Mouse (Mus musculus) hindbrain, postnatal 0 days (tissue): ENCODE results near the gene Tomm20l. TPM values are rescaled to one million over a fixed set of nuclear protein-coding genes. Genes with fewer than 3 reads are reported as not detected.
A peak's percentile ranks its signal among the peaks of the same experiment; 100 is the strongest.

ENCODE experiments used
- ATAC-seq: fragments of 200-750 bp; cut with Nextera tagmentation; 2 replicates; pipeline ENCODE4 v1.8.0; 2017; ENCODE audit warnings: mild to moderate bottlenecking, moderate TSS enrichment, moderate library complexity
- DNase-seq: peaks from one replicate; pipeline ENCODE4 v3.0.0-alpha.2; 2015; ENCODE audit warnings: low spot score
- H3K27ac ChIP-seq: fragments of 300-500 bp; sonication (generic); 2 replicates; pipeline ENCODE4 v1.5.1; 2014; ENCODE audit warnings: mild to moderate bottlenecking
- H3K27me3 ChIP-seq: fragments of 300-500 bp; sonication (generic); 2 replicates; pipeline ENCODE4 v1.6.1; 2014; ENCODE audit warnings: low read length, mixed read lengths; ENCODE audit not compliant: insufficient read depth
- H3K36me3 ChIP-seq: fragments of 300-500 bp; sonication (generic); 2 replicates; pipeline ENCODE4 v1.6.1; 2014; ENCODE audit warnings: low read length, mixed read lengths; ENCODE audit not compliant: insufficient read depth
- H3K4me1 ChIP-seq: fragments of 300-500 bp; sonication (generic); 2 replicates; pipeline ENCODE4 v1.6.1; 2014; ENCODE audit warnings: antibody characterized with exemption, low read length, mixed read lengths; ENCODE audit not compliant: insufficient read depth
- H3K4me2 ChIP-seq: fragments of 300-500 bp; sonication (generic); 2 replicates; pipeline ENCODE4 v1.6.1; 2014; ENCODE audit warnings: low read depth, mild to moderate bottlenecking, low read length, moderate library complexity, mixed read lengths
- H3K4me3 ChIP-seq: fragments of 300-500 bp; sonication (generic); 2 replicates; pipeline ENCODE4 v1.5.1; 2014; ENCODE audit warnings: low read length
- H3K9ac ChIP-seq: fragments of 300-500 bp; sonication (generic); replicated peaks from 2 replicates; pipeline ENCODE4 v1.6.1; 2014; ENCODE audit warnings: mild to moderate bottlenecking, low read length, moderate library complexity, mixed read lengths
- H3K9me3 ChIP-seq: fragments of 300-500 bp; sonication (generic); 2 replicates; pipeline ENCODE4 v1.6.1; 2016; ENCODE audit warnings: low read length, mixed read lengths
- CTCF ChIP-seq: IDR thresholded peaks from 2 replicates; pipeline ENCODE4 v1.5.1; 2016; ENCODE audit warnings: antibody characterized with exemption, control low read depth, low read depth
- WGBS: fragments of 180-500 bp; shearing (Covaris S2); extraction: QIAGEN DNeasy Blood & Tissue Kit; methylation state at CpG from one replicate; pipeline ENCODE4 v1.1.7; 2014; 5-methylcytosine and 5-hydroxymethylcytosine counted together
- polyA plus RNA-seq: library from polyadenylated mRNA; unstranded; fragments of >200 nt; fragmentation: Nextera tagmentation; extraction: Ambion mirVana; gene quantifications from 2 replicates; pipeline ENCODE4 v1.2.1, GENCODE M21; 2015
- total RNA-seq: library from RNA; depleted of rRNA; stranded (reverse); fragments of >200 nt; gene quantifications from 2 replicates; pipeline ENCODE4 v1.2.3, GENCODE M21; 2014

The Tomm20l gene
- total and polyA plus RNA-seq, 2 experiments from 2014 or later = 0.29 TPM; not detected in 1

DNA sequence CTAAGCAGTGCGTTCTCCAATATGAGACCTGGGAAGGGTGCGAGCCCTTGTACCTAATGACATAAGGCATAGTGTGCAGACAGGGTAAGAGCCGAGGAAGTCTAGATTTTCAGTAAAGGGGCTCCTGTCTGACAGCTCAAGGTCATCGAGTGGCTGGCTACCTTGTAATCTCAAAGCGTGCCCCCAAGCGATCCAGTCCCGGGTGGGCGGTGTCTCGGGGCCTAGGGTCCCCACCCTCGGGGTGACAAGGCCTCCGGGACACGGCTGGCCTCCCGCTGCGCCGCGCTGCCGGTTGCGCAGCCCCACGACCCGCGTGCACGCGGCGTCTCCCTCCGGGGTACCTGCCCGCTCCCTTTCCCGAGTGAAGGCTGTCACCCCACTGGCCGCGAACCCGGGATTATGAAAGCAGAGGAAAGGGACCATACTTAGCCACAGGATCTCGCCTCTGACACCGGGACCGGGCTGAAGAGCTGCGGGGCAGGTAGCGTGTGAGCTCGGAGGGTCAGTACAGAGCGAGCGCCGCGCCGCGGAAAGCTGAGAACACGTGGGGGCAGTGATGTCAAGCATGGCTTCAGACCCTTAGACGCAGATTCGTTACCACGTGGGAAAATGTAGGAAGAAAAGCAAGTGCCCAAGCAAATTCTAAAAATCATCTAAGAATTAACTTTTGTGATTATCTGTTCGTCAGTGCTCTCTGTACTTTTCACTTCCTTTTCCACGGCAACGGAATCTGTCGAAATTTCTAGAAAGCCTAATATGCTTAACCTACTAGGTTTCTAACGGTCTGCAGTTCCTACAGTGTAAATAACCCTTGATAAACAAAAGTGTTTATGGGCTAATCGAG lies 25.1 kb downstream of the Tomm20l start, which contains the start of the genes Timm9 and 2700049A03Rik:
Timm9 (minus strand) TSS at position 555 of the 844 bp plus-strand sequence.
2700049A03Rik (plus strand) TSS at position 719 of the 844 bp plus-strand sequence.
- no peaks in the 10 kb centered on the region for H3K9me3 ChIP-seq

DNA sequence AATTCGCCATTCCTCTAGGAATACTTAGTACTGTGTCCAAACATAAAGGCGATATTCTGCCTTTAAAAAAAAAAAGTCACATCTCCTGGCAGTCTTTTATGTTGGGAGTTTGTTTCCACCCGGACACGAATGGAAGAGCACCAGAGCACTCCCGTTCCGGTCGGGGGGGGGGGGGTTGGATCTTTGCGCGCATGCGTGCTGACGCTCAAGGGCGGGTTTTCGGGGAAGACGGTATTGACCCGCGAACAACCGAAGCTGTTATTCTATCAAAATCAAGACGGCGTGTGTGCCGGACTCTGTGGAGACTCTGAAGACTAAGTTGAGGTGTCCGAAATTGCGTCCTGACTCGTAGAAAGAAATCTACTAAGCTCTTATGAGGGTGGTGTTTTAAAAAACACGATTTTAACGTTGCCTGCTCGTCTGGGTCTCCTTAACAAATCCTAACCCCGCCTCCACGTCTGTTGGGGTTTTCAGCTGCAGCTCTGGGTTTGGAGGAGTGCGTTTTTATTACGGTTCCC lies 25.8 kb downstream of the Tomm20l start:
- peak overlapping the region; percentile 83 for H3K4me2 ChIP-seq
- ATAC-seq (peak; percentile 87), DNase-seq (peak; percentile 95)
- TF ChIP-seq CTCF = no peak
- H3K9me3 ChIP-seq = no peaks in the 10 kb centered on the region
- 0 out of 2 replicates have a peak, but pooled peaks cover 7% of the 10 kb centered on the region for H3K4me1 ChIP-seq
- H3K9ac ChIP-seq = peak overlapping the region; percentile 88
- whole genome bisulfite sequencing = 0% methylated on average over 30 of the region's 30 CpGs
- H3K27ac ChIP-seq = peak overlapping the region; percentile 86
- H3K4me3 ChIP-seq = peak overlapping the region; percentile 98
- H3K36me3 ChIP-seq = peaks cover 12% of the 10 kb centered on the region; the same call in 1 of the 2 replicates
- H3K27me3 ChIP-seq = no peaks in the 10 kb centered on the region

More for the DNA sequence above, 25.1 kb downstream of the Tomm20l start, which contains the start of the genes Timm9 and 2700049A03Rik:
- H3K36me3 ChIP-seq = peaks cover 14% of the 10 kb centered on the region; the same call in 1 of the 2 replicates
- WGBS = 1% methylated on average over 52 of the region's 52 CpGs
- peak within 1 kb of the TSS; percentile 98 for H3K4me3 ChIP-seq
- H3K27ac ChIP-seq = peak within 1 kb of the TSS; percentile 86
- 0 out of 2 replicates have a peak, but pooled peaks cover 7% of the 10 kb centered on the region for H3K4me1 ChIP-seq
- H3K4me2 ChIP-seq = peak within 1 kb of the TSS; percentile 83
- ATAC-seq (peak; percentile 89), DNase-seq (peak; percentile 88)
- TF ChIP-seq CTCF = no peak; the same call in 1 of the 2 replicates
- no peaks in the 10 kb centered on the region for H3K27me3 ChIP-seq
- peak within 1 kb of the TSS; percentile 88 for H3K9ac ChIP-seq

DNA sequence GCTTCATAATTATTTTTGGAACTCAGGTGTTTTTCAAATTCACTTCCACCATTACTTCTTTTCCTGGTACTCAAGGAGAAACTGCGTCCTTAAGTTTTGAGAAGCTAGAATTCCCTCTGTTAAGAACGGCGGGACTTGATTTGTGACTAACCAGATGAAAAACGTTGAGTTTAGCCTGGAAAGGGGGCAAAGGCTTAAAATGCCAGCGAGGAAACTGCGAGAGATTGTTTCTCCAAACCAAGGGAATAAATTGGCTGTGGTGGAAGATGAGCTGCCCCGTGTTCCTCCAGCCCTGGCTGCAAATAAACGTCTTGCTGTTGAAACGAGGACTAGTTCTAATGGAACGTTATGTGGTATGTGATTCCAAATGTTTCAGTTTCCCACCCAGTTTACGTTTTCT lies 26.5 kb downstream of the Tomm20l start:
- peak overlapping the region; percentile 83 for H3K4me2 ChIP-seq
- 0 out of 2 replicates have a peak, but pooled peaks cover 7% of the 10 kb centered on the region for H3K4me1 ChIP-seq
- ATAC-seq = no peak
- H3K36me3 ChIP-seq = peaks cover 14% of the 10 kb centered on the region; the same call in 1 of the 2 replicates
- H3K27me3 ChIP-seq = no peaks in the 10 kb centered on the region
- no peak for DNase-seq
- TF ChIP-seq CTCF = no peak
- 0 out of 2 replicates have a peak overlapping the region, but pooled peaks have one; percentile 86 for H3K27ac ChIP-seq
- H3K9ac ChIP-seq = peak overlapping the region; percentile 88; the same call in 1 of the 2 replicates
- 8% methylated on average over 11 of the region's 11 CpGs for WGBS
- H3K4me3 ChIP-seq = peak overlapping the region; percentile 98
- no peaks in the 10 kb centered on the region for H3K9me3 ChIP-seq

DNA sequence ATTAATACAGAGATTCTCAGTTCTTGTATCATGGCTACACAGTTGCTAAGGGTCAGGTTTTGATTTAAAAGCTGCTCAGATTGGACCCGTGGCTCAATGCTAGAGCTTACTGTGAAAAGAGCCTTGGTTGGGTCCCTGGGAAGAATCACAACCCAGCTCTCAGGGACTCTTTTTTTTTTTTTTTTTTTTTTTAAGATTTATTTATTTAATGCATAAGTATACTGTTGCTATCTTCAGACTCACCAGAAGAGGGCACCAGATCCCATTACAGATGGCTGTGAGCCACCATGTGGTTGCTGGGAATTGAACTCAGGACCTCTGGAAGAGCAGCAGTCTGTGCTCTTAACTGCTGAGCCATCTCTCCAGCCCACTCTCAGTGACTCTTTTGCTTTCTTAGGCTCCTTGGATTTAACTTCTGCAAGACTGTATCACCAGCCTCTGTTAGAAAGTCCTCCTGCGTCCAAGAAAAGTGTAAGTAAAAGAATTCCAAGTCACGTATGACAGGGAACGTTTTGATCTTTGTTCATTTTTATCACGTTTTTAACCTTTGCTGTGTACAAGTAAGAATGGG lies 28.1 kb downstream of the Tomm20l start:
- DNase-seq = no peak
- no peak overlapping the region for H3K4me3 ChIP-seq
- H3K9ac ChIP-seq = no peak overlapping the region
- WGBS = 79% methylated on average over 5 of the region's 5 CpGs
- H3K4me1 ChIP-seq = 0 out of 2 replicates have a peak, but pooled peaks cover 7% of the 10 kb centered on the region
- no peaks in the 10 kb centered on the region for H3K27me3 ChIP-seq
- 0 out of 2 replicates have a peak, but pooled peaks have one; percentile 21 for TF ChIP-seq CTCF
- no peak overlapping the region for H3K4me2 ChIP-seq
- ATAC-seq = no peak
- H3K27ac ChIP-seq = no peak overlapping the region
- H3K36me3 ChIP-seq = peaks cover 24% of the 10 kb centered on the region; the same call in 1 of the 2 replicates
- H3K9me3 ChIP-seq = no peaks in the 10 kb centered on the region

DNA sequence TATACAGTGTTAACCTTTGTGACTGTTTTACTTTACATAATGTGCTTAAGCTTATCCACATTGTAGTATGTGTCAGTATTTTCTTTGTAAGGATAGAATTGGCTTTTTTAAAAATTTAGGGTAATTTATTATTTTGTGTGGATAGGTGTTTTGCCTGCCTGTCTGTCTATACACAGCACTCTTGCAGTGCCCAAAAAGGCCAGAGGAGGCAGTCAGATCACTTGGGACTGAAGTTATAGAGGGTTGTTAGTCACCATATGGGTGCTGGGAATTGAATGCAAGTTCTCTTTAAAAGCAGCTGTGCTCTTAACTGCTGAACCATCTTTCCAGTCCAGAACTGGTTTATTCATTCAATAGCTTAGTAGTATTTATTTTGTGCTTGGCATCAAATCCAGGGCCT lies 30.0 kb downstream of the Tomm20l start:
- no peaks in the 10 kb centered on the region for H3K27me3 ChIP-seq
- H3K4me3 ChIP-seq = no peak overlapping the region
- 0 out of 2 replicates have a peak, but pooled peaks cover 7% of the 10 kb centered on the region for H3K4me1 ChIP-seq
- ATAC-seq (no peak), DNase-seq (no peak)
- TF ChIP-seq CTCF = no peak
- H3K9ac ChIP-seq = no peak overlapping the region
- no peak overlapping the region for H3K27ac ChIP-seq
- no peaks in the 10 kb centered on the region for H3K9me3 ChIP-seq
- H3K36me3 ChIP-seq = peaks cover 29% of the 10 kb centered on the region; the same call in 1 of the 2 replicates
- H3K4me2 ChIP-seq = no peak overlapping the region

DNA sequence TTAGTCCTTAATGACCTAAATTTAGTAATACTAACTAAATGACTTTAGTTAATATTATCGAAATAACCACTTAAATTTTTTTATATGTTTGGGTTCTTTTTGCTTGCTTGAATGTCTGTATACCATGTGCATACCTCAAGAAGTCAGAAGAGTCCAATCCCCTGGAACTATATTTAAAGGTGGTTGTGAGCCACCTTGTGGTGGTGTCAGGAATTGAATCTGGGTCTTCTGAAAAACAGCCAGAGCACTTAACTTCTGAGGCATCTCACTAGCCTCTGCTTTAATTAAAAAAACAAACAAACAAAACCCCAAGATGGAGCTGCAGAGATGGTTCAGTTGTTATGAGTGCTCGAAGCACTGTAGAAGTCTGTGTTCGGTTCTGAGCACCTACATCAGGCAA lies 36.4 kb downstream of the Tomm20l start:
- TF ChIP-seq CTCF = peak; percentile 73
- no peaks in the 10 kb centered on the region for H3K4me1 ChIP-seq
- H3K4me3 ChIP-seq = no peak overlapping the region
- H3K36me3 ChIP-seq = peaks cover 52% of the 10 kb centered on the region
- ATAC-seq (no peak), DNase-seq (peak; percentile 66)
- H3K27me3 ChIP-seq = no peaks in the 10 kb centered on the region
- H3K9me3 ChIP-seq = no peaks in the 10 kb centered on the region
- 88% methylated on average over 3 of the region's 3 CpGs for WGBS
- H3K27ac ChIP-seq = no peak overlapping the region
- H3K4me2 ChIP-seq = no peak overlapping the region
- H3K9ac ChIP-seq = no peak overlapping the region
